Mouse (Mus musculus) adrenal gland, adult 8-10 months (tissue): ENCODE measurements at regions not wholly inside any gene's neighbourhood (a gene's known extent, or its start where the extent isn't known, plus 50 kb on each side); places are given as distances from the start of the nearest gene placed in this dataset.

ENCODE experiments used
- DNase-seq: peaks from one replicate; pipeline ENCODE4 v3.0.0; 2022

GRCm38 (mm10) chr10:7267903-7268302, 55.9 kb upstream of the Cnksr3 start:
- DNase-seq, result no peak

- DNase-seq, result no peak
These were observed 55.1 kb upstream of the Cnksr3 start for GRCm38 (mm10) chr10:7267106-7267505.

GRCm38 (mm10) chr10:7265412-7265811, 53.4 kb upstream of the Cnksr3 start:
- no peak for DNase-seq

GRCm38 (mm10) chr10:7264721-7265120, 52.7 kb upstream of the Cnksr3 start:
- no peak for DNase-seq
